Mouse (Mus musculus) intestine, embryonic 16.5 days (tissue): ENCODE results near the gene Racgap1. TPM values are rescaled to one million over a fixed set of nuclear protein-coding genes. Genes with fewer than 3 reads are reported as not detected.

Experiments
- ATAC-seq: fragments of 200-750 bp; cut with Nextera tagmentation; 2 replicates; pipeline ENCODE4 v1.8.0; 2017; ENCODE audit warnings: moderate TSS enrichment, moderate library complexity
- H3K27ac ChIP-seq: fragments of 300-500 bp; sonication (generic); 2 replicates; pipeline ENCODE4 v1.5.1; 2014; ENCODE audit warnings: mild to moderate bottlenecking, low read length
- H3K27me3 ChIP-seq: fragments of 300-500 bp; sonication (generic); replicated peaks from 2 replicates; pipeline ENCODE4 v1.6.1; 2014; ENCODE audit warnings: low read length, control low read depth, mixed read lengths; ENCODE audit not compliant: control insufficient read depth, insufficient read depth
- H3K36me3 ChIP-seq: fragments of 300-500 bp; sonication (generic); 2 replicates; pipeline ENCODE4 v1.6.1; 2014; ENCODE audit warnings: low read length, control low read depth; ENCODE audit not compliant: control insufficient read depth, insufficient read depth
- H3K4me1 ChIP-seq: fragments of 300-500 bp; sonication (generic); 2 replicates; pipeline ENCODE4 v1.6.1; 2014; ENCODE audit warnings: low read length, control low read depth, mixed read lengths; ENCODE audit not compliant: control insufficient read depth, insufficient read depth
- H3K4me2 ChIP-seq: fragments of 300-500 bp; sonication (generic); 2 replicates; pipeline ENCODE4 v1.6.1; 2014; ENCODE audit warnings: low read depth, low read length, control low read depth
- H3K4me3 ChIP-seq: fragments of 300-500 bp; sonication (generic); 2 replicates; pipeline ENCODE4 v1.5.1; 2014; ENCODE audit warnings: mild to moderate bottlenecking, low read length
- H3K9ac ChIP-seq: fragments of 300-500 bp; sonication (generic); 2 replicates; pipeline ENCODE4 v1.6.1; 2014; ENCODE audit warnings: low read depth, low read length
- H3K9me3 ChIP-seq: fragments of 300-500 bp; sonication (generic); 2 replicates; pipeline ENCODE4 v1.6.1; 2016; ENCODE audit warnings: low read length, control low read depth; ENCODE audit not compliant: control insufficient read depth
- WGBS: fragments of 180-500 bp; shearing (Covaris S2); extraction: QIAGEN DNeasy Blood & Tissue Kit; methylation state at CpG from one replicate; pipeline ENCODE4 v1.1.7; 2014; 5-methylcytosine and 5-hydroxymethylcytosine counted together
- polyA plus RNA-seq: library from polyadenylated mRNA; unstranded; fragments of >200 nt; fragmentation: Nextera tagmentation; extraction: Ambion mirVana; gene quantifications from 2 replicates; pipeline ENCODE4 v1.2.1, GENCODE M21; 2015

Gene Racgap1
- polyA plus RNA-seq, 1 experiment from 2014 or later: 104 TPM

GRCm38 (mm10) chr15:99682880-99683279, 31.4 kb upstream of the Racgap1 start:
- Histone ChIP-seq H3K9me3 (no peaks in the 10 kb centered on the region), H3K36me3 (no peaks in the 10 kb centered on the region), H3K4me2 (no peak overlapping the region), H3K4me1 (0 out of 2 replicates have a peak, but pooled peaks cover 2% of the 10 kb centered on the region), H3K9ac (no peak overlapping the region), H3K27me3 (no peaks in the 10 kb centered on the region), H3K4me3 (no peak overlapping the region), H3K27ac (no peak overlapping the region)
- ATAC-seq: no peak
- 87% methylated on average over 7 of the region's 7 CpGs for WGBS

- no peaks in the 10 kb centered on the region for H3K9me3 ChIP-seq
Observed at GRCm38 (mm10) chr15:99679008-99679407, 27.6 kb upstream of the Racgap1 start.

GRCm38 (mm10) chr15:99678063-99678800, 26.8 kb upstream of the Racgap1 start:
- 12% methylated on average over 13 of the region's 13 CpGs for WGBS
- Histone ChIP-seq H3K4me2 (no peak overlapping the region), H3K36me3 (no peaks in the 10 kb centered on the region), H3K4me3 (no peak overlapping the region), H3K9me3 (no peaks in the 10 kb centered on the region), H3K9ac (no peak overlapping the region), H3K27me3 (peaks cover 3% of the 10 kb centered on the region; the same call in 1 of the 2 replicates), H3K27ac (no peak overlapping the region), H3K4me1 (0 out of 2 replicates have a peak, but pooled peaks cover 2% of the 10 kb centered on the region)
- 0 out of 2 replicates have a peak, but pooled peaks have one; percentile 50 for ATAC-seq

More at GRCm38 (mm10) chr15:99679008-99679407, 27.6 kb upstream of the Racgap1 start:
- no peak overlapping the region for H3K9ac ChIP-seq
- 0 out of 2 replicates have a peak, but pooled peaks cover 2% of the 10 kb centered on the region for H3K4me1 ChIP-seq
- WGBS: 66% methylated on average over 7 of the region's 7 CpGs
- no peak overlapping the region for H3K27ac ChIP-seq
- no peak overlapping the region for H3K4me3 ChIP-seq
- no peaks in the 10 kb centered on the region for H3K36me3 ChIP-seq
- no peaks in the 10 kb centered on the region for H3K27me3 ChIP-seq
- no peak for ATAC-seq
- no peak overlapping the region for H3K4me2 ChIP-seq

- ATAC-seq: no peak
- WGBS: 42% methylated on average over 8 of the region's 8 CpGs
Observed at GRCm38 (mm10) chr15:99677089-99677488, 25.6 kb upstream of the Racgap1 start.

GRCm38 (mm10) chr15:99674866-99675265, 23.4 kb upstream of the Racgap1 start:
- no peak overlapping the region for H3K27ac ChIP-seq
- H3K4me1 ChIP-seq: peaks cover 12% of the 10 kb centered on the region
- H3K4me2 ChIP-seq: no peak overlapping the region
- H3K9me3 ChIP-seq: no peaks in the 10 kb centered on the region
- H3K4me3 ChIP-seq: no peak overlapping the region
- no peaks in the 10 kb centered on the region for H3K36me3 ChIP-seq
- H3K27me3 ChIP-seq: peaks cover 27% of the 10 kb centered on the region
- 80% methylated on average over 3 of the region's 3 CpGs for WGBS
- no peak overlapping the region for H3K9ac ChIP-seq
- ATAC-seq: no peak

More at GRCm38 (mm10) chr15:99677089-99677488, 25.6 kb upstream of the Racgap1 start:
- Histone ChIP-seq H3K9ac (no peak overlapping the region), H3K36me3 (no peaks in the 10 kb centered on the region), H3K4me2 (no peak overlapping the region), H3K27me3 (peaks cover 9% of the 10 kb centered on the region), H3K9me3 (no peaks in the 10 kb centered on the region), H3K27ac (no peak overlapping the region), H3K4me3 (no peak overlapping the region), H3K4me1 (0 out of 2 replicates have a peak, but pooled peaks cover 2% of the 10 kb centered on the region)

GRCm38 (mm10) chr15:99671783-99672182, 20.3 kb upstream of the Racgap1 start:
- H3K4me3 ChIP-seq: no peak overlapping the region
- H3K4me2 ChIP-seq: no peak overlapping the region
- peaks cover 12% of the 10 kb centered on the region for H3K4me1 ChIP-seq
- WGBS: 72% methylated on average over 14 of the region's 14 CpGs
- H3K36me3 ChIP-seq: no peaks in the 10 kb centered on the region
- H3K27me3 ChIP-seq: peaks cover 29% of the 10 kb centered on the region
- no peak overlapping the region for H3K9ac ChIP-seq
- no peak for ATAC-seq
- H3K27ac ChIP-seq: no peak overlapping the region
- no peaks in the 10 kb centered on the region for H3K9me3 ChIP-seq

GRCm38 (mm10) chr15:99670964-99671670, 19.7 kb upstream of the Racgap1 start:
- peaks cover 35% of the 10 kb centered on the region for H3K27me3 ChIP-seq
- H3K36me3 ChIP-seq: no peaks in the 10 kb centered on the region
- peak overlapping the region; percentile 99 for H3K4me2 ChIP-seq
- ATAC-seq: peak; percentile 22; the same call in 1 of the 2 replicates
- 9% methylated on average over 14 of the region's 17 CpGs for whole genome bisulfite sequencing
- no peaks in the 10 kb centered on the region for H3K9me3 ChIP-seq
- peaks cover 12% of the 10 kb centered on the region for H3K4me1 ChIP-seq
- no peak overlapping the region for H3K27ac ChIP-seq
- peak overlapping the region; percentile 58 for H3K4me3 ChIP-seq
- H3K9ac ChIP-seq: peak overlapping the region; percentile 63

- WGBS: under 1% methylated on average over 61 of the region's 74 CpGs
- Histone ChIP-seq H3K4me3 (peak within 1 kb of the TSS; percentile 58), H3K9me3 (no peaks in the 10 kb centered on the region), H3K9ac (peak within 1 kb of the TSS; percentile 63), H3K27me3 (peaks cover 41% of the 10 kb centered on the region), H3K36me3 (no peaks in the 10 kb centered on the region), H3K4me1 (peaks cover 12% of the 10 kb centered on the region), H3K27ac (no peak within 1 kb of the TSS), H3K4me2 (peak within 1 kb of the TSS; percentile 99)
- peak; percentile 85 for ATAC-seq
Observed at GRCm38 (mm10) chr15:99670154-99670821, 18.8 kb upstream of the Racgap1 start, which contains the start of gene Asic1. Gene Asic1 (plus strand): TSS chr15:99670368.

GRCm38 (mm10) chr15:99669392-99669791, 17.9 kb upstream of the Racgap1 start:
- H3K27me3 ChIP-seq: peaks cover 42% of the 10 kb centered on the region
- H3K4me3 ChIP-seq: no peak overlapping the region
- H3K36me3 ChIP-seq: no peaks in the 10 kb centered on the region
- peaks cover 17% of the 10 kb centered on the region for H3K4me1 ChIP-seq
- no peaks in the 10 kb centered on the region for H3K9me3 ChIP-seq
- no peak overlapping the region for H3K4me2 ChIP-seq
- no peak for ATAC-seq
- 0% methylated on average over 1 of the region's 1 CpGs for WGBS
- H3K9ac ChIP-seq: no peak overlapping the region
- no peak overlapping the region for H3K27ac ChIP-seq
